Mouse (Mus musculus) small intestine, adult 2 months (tissue): ENCODE data around the gene Lingo4. TPM values are rescaled to one million over a fixed set of nuclear protein-coding genes. Genes with fewer than 3 reads are reported as not detected.

ENCODE experiments used
- H3K27ac ChIP-seq: fragments of 200-500 bp; 2 replicates; pipeline ENCODE4 v1.5.1; 2012; ENCODE audit warnings: low read depth, low read length, control low read depth, inconsistent platforms; ENCODE audit not compliant: insufficient read depth
- H3K27me3 ChIP-seq: fragments of 200-500 bp; 2 replicates; pipeline ENCODE4 v1.6.1; 2012; ENCODE audit warnings: mild to moderate bottlenecking, moderate library complexity, low read length, inconsistent platforms; ENCODE audit not compliant: control insufficient read depth, insufficient read depth
- H3K36me3 ChIP-seq: fragments of 200-500 bp; 2 replicates; pipeline ENCODE4 v1.6.1; 2012; ENCODE audit warnings: mild to moderate bottlenecking, low read length, control low read depth, inconsistent platforms; ENCODE audit not compliant: control insufficient read depth, insufficient read depth
- H3K4me1 ChIP-seq: fragments of 200-500 bp; 2 replicates; pipeline ENCODE4 v1.6.1; 2012; ENCODE audit warnings: low read length, inconsistent platforms, mixed read lengths; ENCODE audit not compliant: control insufficient read depth, insufficient read depth, insufficient read length
- H3K4me3 ChIP-seq: fragments of 200-500 bp; 2 replicates; pipeline ENCODE4 v1.5.1; 2012; ENCODE audit warnings: low read depth, mild to moderate bottlenecking, control low read depth, inconsistent platforms, low read length, moderate library complexity
- CTCF ChIP-seq: fragments of 200-500 bp; IDR thresholded peaks from 2 replicates; pipeline ENCODE4 v1.5.1; 2012; ENCODE audit warnings: low read depth, mild to moderate bottlenecking, control low read depth, inconsistent platforms, low read length, moderate library complexity, mixed read lengths; ENCODE audit not compliant: insufficient replicate concordance, insufficient read length; ENCODE audit errors: extremely low read depth
- POLR2A ChIP-seq: fragments of 200-500 bp; IDR thresholded peaks from 2 replicates; pipeline ENCODE4 v1.6.1; 2012; ENCODE audit warnings: low read depth, mild to moderate bottlenecking, control low read depth, inconsistent platforms, low read length, moderate library complexity
- WGBS: fragments of 180-500 bp; shearing (Covaris S2); methylation state at CpG from one replicate; pipeline ENCODE4 v1.1.7; 2018; 5-methylcytosine and 5-hydroxymethylcytosine counted together
- polyA plus RNA-seq: library from polyadenylated mRNA; depleted of rRNA; stranded (reverse); fragments of >200 nt; gene quantifications from 2 replicates; pipeline ENCODE4 v1.2.3, GENCODE M21; 2012

Gene Lingo4
- polyA plus RNA-seq, 1 experiment = 0.42 TPM

DNA sequence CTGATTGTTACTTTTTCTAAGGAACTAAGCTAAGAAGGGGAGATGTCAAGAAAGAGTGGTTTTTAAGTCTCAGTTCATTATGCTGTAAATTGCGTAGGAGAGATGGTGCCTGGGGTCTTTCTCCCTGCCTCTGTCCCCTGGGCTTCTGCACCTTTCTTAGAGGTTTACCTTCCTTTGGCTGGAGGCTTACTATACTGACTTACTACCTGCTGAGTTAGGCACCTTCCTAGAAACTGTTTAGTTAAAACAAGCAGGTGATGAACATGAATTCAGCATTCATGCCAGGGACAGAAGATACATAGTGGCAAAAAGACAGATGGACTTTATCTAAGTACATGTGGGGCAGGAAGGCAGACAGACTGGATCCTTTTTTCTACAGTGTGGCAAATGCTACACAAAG, 2.0 kb upstream of the Lingo4 start:
- Histone ChIP-seq H3K27me3 (peaks cover 8% of the 10 kb centered on the region; the same call in 1 of the 2 replicates), H3K4me1 (no peaks in the 10 kb centered on the region), H3K27ac (no peak overlapping the region), H3K36me3 (peaks cover 18% of the 10 kb centered on the region), H3K4me3 (no peak overlapping the region)
- 91% methylated on average over 1 of the region's 1 CpGs for WGBS
- no peak for TF ChIP-seq POLR2A
- TF ChIP-seq CTCF = no peak

DNA sequence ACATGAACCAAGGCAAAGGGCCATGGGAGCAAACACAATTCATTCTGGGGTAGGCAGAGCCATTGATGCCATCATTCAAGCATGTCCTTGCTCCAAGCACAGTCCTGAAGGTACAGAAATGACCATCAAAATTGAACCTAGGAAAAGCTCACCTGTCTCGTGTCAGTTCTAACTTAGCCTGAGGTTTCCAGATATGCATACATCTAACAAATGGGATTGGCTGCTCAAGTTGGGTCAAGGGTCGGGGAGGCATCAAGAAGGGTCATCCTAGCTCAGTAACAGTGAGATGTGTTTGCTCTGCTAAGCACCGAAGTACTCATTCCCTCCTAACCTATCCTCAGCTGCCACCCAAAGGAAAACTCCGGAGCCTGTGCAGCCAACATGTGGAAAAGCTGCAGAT, 1.5 kb upstream of the Lingo4 start:
- TF ChIP-seq POLR2A = no peak
- TF ChIP-seq CTCF = no peak
- Histone ChIP-seq H3K27me3 (peaks cover 8% of the 10 kb centered on the region; the same call in 1 of the 2 replicates), H3K36me3 (peaks cover 15% of the 10 kb centered on the region), H3K4me1 (no peaks in the 10 kb centered on the region), H3K27ac (no peak overlapping the region), H3K4me3 (no peak overlapping the region)
- WGBS = 71% methylated on average over 4 of the region's 4 CpGs

DNA sequence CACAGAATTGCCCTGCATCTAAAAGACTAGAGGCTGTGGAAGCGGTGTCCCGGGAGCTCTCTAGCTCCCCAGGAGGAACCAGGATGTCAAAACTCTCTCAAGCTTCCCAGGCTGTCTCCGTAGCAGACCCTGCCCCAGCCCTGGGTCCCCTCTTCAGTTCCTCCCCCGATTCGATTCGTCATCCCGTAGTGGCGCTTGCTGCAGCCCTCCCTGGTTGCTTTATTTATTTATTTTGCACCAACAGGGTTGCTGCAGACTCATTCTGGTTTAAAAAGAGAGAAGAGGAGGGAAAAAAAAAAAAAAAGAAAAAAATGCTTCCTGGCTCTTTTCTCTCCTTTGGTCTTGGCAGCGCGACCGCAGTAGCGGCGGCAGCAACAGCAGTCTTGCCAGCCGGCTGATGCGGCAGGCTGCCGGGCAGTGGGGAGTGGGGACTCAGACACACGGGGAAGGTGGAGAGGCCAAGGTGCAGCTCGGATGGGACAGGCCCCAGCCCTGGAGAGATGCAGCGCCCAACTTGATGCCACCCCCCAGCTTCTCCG, 695 bp downstream of the Lingo4 start:
- peaks cover 3% of the 10 kb centered on the region; the same call in 1 of the 2 replicates for H3K36me3 ChIP-seq
- WGBS = 8% methylated on average over 20 of the region's 20 CpGs
- H3K27me3 ChIP-seq = peaks cover 8% of the 10 kb centered on the region; the same call in 1 of the 2 replicates
- no peak overlapping the region for H3K4me3 ChIP-seq
- H3K4me1 ChIP-seq = no peaks in the 10 kb centered on the region
- TF ChIP-seq POLR2A = no peak
- no peak for TF ChIP-seq CTCF
- no peak overlapping the region for H3K27ac ChIP-seq

DNA sequence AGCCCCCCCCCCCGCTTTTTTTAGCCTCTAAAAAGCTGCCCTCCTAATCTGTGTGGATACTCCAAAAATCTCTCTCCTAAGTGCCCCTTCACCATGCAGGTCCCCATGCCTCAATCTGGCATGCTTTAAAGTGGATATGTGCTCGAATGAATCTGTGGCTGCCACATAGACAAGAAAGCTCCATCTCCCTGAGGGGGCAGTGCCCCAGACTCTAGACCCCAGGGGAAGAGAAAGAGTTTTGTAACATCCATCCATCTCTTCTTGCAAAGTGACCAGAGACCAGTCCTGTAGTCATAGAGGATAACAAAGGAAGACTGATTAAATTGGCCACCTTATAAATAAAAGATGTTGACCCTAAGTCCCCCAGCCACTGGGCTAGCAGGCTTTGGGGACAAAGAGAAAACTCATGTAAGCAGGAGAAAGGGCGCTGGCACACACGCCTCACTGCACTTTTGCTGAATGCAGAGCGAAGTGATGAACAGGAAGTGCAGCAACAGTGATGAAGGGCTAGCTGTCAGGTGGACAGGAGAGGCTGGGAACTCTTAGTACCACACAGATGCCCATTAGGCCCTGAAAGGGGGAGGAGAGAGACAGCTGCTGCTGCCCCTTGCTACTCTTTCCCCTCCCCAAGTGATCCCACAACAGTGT, 1.5 kb downstream of the Lingo4 start:
- Histone ChIP-seq H3K36me3 (peaks cover 3% of the 10 kb centered on the region; the same call in 1 of the 2 replicates), H3K4me3 (no peak overlapping the region), H3K4me1 (no peaks in the 10 kb centered on the region), H3K27me3 (peaks cover 8% of the 10 kb centered on the region; the same call in 1 of the 2 replicates), H3K27ac (no peak overlapping the region)
- TF ChIP-seq POLR2A (no peak), CTCF (no peak)
- 52% methylated on average over 5 of the region's 5 CpGs for WGBS

DNA sequence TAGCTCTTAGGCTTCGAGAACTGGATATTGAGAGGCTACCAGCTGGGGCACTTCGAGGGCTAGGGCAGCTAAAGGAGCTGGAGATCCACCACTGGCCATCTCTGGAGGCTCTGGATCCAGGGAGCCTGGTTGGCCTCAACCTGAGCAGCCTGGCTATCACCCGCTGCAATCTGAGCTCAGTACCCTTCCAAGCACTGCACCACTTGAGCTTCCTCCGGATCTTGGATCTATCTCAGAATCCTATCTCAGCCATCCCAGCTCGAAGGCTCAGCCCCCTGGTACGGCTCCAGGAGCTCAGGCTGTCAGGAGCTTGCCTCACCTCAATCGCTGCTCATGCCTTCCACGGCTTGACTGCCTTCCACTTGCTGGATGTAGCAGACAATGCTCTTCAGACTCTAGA, 4.1 kb downstream of the Lingo4 start:
- Histone ChIP-seq H3K4me3 (no peak overlapping the region), H3K27ac (no peak overlapping the region), H3K27me3 (peaks cover 8% of the 10 kb centered on the region; the same call in 1 of the 2 replicates), H3K36me3 (no peaks in the 10 kb centered on the region), H3K4me1 (no peaks in the 10 kb centered on the region)
- TF ChIP-seq CTCF = no peak
- 59% methylated on average over 8 of the region's 8 CpGs for WGBS

DNA sequence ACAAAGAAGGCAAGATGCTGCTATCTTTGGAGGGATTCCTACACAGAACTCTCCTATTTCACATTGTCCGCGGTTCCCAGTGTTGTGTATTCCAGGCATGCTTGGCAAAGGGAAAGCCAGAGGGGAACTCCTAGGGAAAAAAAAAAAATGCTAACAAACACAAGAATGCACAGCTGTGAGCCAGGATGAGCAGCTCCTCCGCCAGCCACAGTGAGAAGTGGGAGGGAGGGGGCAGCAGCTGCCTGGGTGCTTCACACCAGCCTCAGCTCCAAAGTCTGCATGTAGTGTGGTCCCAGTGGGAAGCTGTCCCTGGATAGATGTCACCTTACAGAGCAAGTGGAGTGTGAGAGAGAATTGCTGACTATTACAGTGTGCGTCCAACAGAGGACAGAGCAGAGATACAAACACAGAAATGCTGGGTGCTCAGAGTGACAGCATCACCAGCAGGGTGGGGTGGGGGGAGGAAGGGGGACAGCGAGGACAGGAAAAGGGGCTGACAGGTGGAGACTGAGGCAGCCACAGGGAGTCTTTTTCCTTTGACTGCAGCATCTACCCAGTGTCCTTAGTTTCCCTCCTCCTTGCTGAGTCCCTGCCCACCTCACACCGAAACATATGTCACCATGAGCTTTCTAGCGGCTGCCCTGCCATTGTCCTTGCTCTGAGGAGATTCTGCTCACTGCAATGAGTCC, 6.2 kb downstream of the Lingo4 start:
- H3K4me1 ChIP-seq = no peaks in the 10 kb centered on the region

DNA sequence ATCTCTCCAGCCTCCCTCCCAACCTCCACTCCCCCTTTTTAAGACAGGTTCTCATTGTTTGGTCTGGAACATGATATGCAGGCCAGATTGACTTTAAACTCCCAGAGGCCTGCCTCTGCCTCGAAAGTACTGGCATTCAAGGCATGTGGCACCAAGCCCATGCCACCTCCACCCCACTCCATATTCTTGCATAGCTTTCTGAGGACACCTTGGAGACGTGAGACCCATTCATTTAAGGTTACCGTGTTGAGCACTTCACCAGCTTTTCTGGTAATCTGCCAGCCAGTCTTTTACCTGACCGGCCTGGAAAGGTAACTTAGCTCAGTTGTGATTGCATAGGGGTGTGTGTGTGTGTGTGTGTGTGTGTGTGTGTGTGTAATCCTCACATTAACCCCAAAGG, 7.2 kb downstream of the Lingo4 start:
- 44% methylated on average over 4 of the region's 4 CpGs for WGBS
- Histone ChIP-seq H3K27ac (no peak overlapping the region), H3K27me3 (no peaks in the 10 kb centered on the region), H3K36me3 (no peaks in the 10 kb centered on the region), H3K4me1 (no peaks in the 10 kb centered on the region), H3K4me3 (no peak overlapping the region)
- TF ChIP-seq POLR2A (no peak), CTCF (no peak)

More for the DNA sequence above, 6.2 kb downstream of the Lingo4 start:
- 36% methylated on average over 7 of the region's 7 CpGs for WGBS
- H3K27ac ChIP-seq = no peak overlapping the region
- H3K4me3 ChIP-seq = no peak overlapping the region
- TF ChIP-seq POLR2A = no peak
- TF ChIP-seq CTCF = no peak
- peaks cover 4% of the 10 kb centered on the region; the same call in 1 of the 2 replicates for H3K27me3 ChIP-seq
- H3K36me3 ChIP-seq = no peaks in the 10 kb centered on the region
